Mouse (Mus musculus) embryonic facial prominence, embryonic 15.5 days (tissue): ENCODE results near the gene Wdr95. TPM values are rescaled to one million over a fixed set of nuclear protein-coding genes. Genes with fewer than 3 reads are reported as not detected.

ENCODE experiments used
- ATAC-seq: fragments of 200-750 bp; cut with Nextera tagmentation; 2 replicates; pipeline ENCODE4 v1.8.0; 2017; ENCODE audit warnings: low read depth, moderate TSS enrichment; ENCODE audit not compliant: insufficient number of reproducible peaks, low FRiP score, low TSS enrichment
- H3K27ac ChIP-seq: fragments of 300-500 bp; sonication (generic); replicated peaks from 2 replicates; pipeline ENCODE4 v1.5.1; 2015; ENCODE audit warnings: mild to moderate bottlenecking, inconsistent platforms
- H3K27me3 ChIP-seq: fragments of 300-500 bp; sonication (generic); 2 replicates; pipeline ENCODE4 v1.6.1; 2015; ENCODE audit warnings: inconsistent platforms
- H3K36me3 ChIP-seq: fragments of 300-500 bp; sonication (generic); 2 replicates; pipeline ENCODE4 v1.6.1; 2015; ENCODE audit warnings: mild to moderate bottlenecking, inconsistent platforms
- H3K4me1 ChIP-seq: fragments of 300-500 bp; sonication (generic); 2 replicates; pipeline ENCODE4 v1.6.1; 2015; ENCODE audit warnings: inconsistent platforms
- H3K4me2 ChIP-seq: fragments of 300-500 bp; sonication (generic); replicated peaks from 2 replicates; pipeline ENCODE4 v1.6.1; 2015; ENCODE audit warnings: mild to moderate bottlenecking, inconsistent platforms
- H3K4me3 ChIP-seq: fragments of 300-500 bp; sonication (generic); replicated peaks from 2 replicates; pipeline ENCODE4 v1.5.1; 2015; ENCODE audit warnings: mild to moderate bottlenecking, inconsistent platforms
- H3K9ac ChIP-seq: fragments of 300-500 bp; sonication (generic); 2 replicates; pipeline ENCODE4 v1.6.1; 2015; ENCODE audit warnings: inconsistent platforms
- H3K9me3 ChIP-seq: fragments of 300-500 bp; sonication (generic); replicated peaks from 2 replicates; pipeline ENCODE4 v1.6.1; 2016; ENCODE audit warnings: inconsistent platforms
- WGBS: fragments of 180-500 bp; shearing (Covaris S2); methylation state at CpG from one replicate; pipeline ENCODE4 v1.1.7; 2015; 5-methylcytosine and 5-hydroxymethylcytosine counted together
- polyA plus RNA-seq: library from polyadenylated mRNA; unstranded; fragments of >200 nt; fragmentation: Nextera tagmentation; extraction: Ambion mirVana; gene quantifications from 2 replicates; pipeline ENCODE4 v1.2.1, GENCODE M21; 2015

Wdr95 gene
- polyA plus RNA-seq, 1 experiment from 2014 or later: 1.5 TPM

GRCm38 (mm10) chr5:149611476-149612164, 83.1 kb downstream of the Wdr95 start:
- Histone ChIP-seq H3K9ac (no peak overlapping the region), H3K27ac (no peak overlapping the region), H3K4me2 (no peak overlapping the region), H3K9me3 (no peaks in the 10 kb centered on the region), H3K36me3 (peaks cover 9% of the 10 kb centered on the region), H3K27me3 (no peaks in the 10 kb centered on the region), H3K4me1 (peaks cover 18% of the 10 kb centered on the region), H3K4me3 (no peak overlapping the region)
- 27% methylated on average over 16 of the region's 16 CpGs for WGBS
- ATAC-seq: no peak

- peaks cover 18% of the 10 kb centered on the region for H3K4me1 ChIP-seq
- WGBS: 77% methylated on average over 3 of the region's 3 CpGs
- H3K36me3 ChIP-seq: peaks cover 15% of the 10 kb centered on the region
- no peaks in the 10 kb centered on the region for H3K9me3 ChIP-seq
- H3K4me2 ChIP-seq: no peak overlapping the region
- 0 out of 2 replicates have a peak overlapping the region, but pooled peaks have one; percentile 30 for H3K27ac ChIP-seq
- no peaks in the 10 kb centered on the region for H3K27me3 ChIP-seq
- H3K4me3 ChIP-seq: no peak overlapping the region
- no peak for ATAC-seq
- no peak overlapping the region for H3K9ac ChIP-seq
Measured at GRCm38 (mm10) chr5:149612165-149612518, 83.7 kb downstream of the Wdr95 start.

GRCm38 (mm10) chr5:149612740-149613139, 84.3 kb downstream of the Wdr95 start:
- H3K36me3 ChIP-seq: peaks cover 19% of the 10 kb centered on the region
- no peaks in the 10 kb centered on the region for H3K9me3 ChIP-seq
- no peak overlapping the region for H3K9ac ChIP-seq
- WGBS: 18% methylated on average over 10 of the region's 10 CpGs
- H3K27ac ChIP-seq: 0 out of 2 replicates have a peak overlapping the region, but pooled peaks have one; percentile 30
- H3K4me3 ChIP-seq: no peak overlapping the region
- no peak overlapping the region for H3K4me2 ChIP-seq
- ATAC-seq: peak; percentile 44; the same call in 1 of the 2 replicates
- H3K4me1 ChIP-seq: peaks cover 18% of the 10 kb centered on the region
- no peaks in the 10 kb centered on the region for H3K27me3 ChIP-seq

- Histone ChIP-seq H3K36me3 (peaks cover 52% of the 10 kb centered on the region), H3K9ac (no peak overlapping the region), H3K4me3 (no peak overlapping the region), H3K9me3 (no peaks in the 10 kb centered on the region), H3K4me2 (no peak overlapping the region), H3K27ac (no peak overlapping the region), H3K27me3 (no peaks in the 10 kb centered on the region), H3K4me1 (peaks cover 18% of the 10 kb centered on the region)
- ATAC-seq: no peak
- WGBS: 48% methylated on average over 1 of the region's 1 CpGs
Measured at GRCm38 (mm10) chr5:149616138-149616537, 87.7 kb downstream of the Wdr95 start.

- no peak for ATAC-seq
- Histone ChIP-seq H3K4me3 (no peak overlapping the region), H3K4me2 (no peak overlapping the region), H3K4me1 (peaks cover 12% of the 10 kb centered on the region), H3K9me3 (no peaks in the 10 kb centered on the region), H3K36me3 (peaks cover 59% of the 10 kb centered on the region), H3K27me3 (no peaks in the 10 kb centered on the region), H3K9ac (no peak overlapping the region), H3K27ac (no peak overlapping the region)
- 83% methylated on average over 10 of the region's 10 CpGs for WGBS
Measured at GRCm38 (mm10) chr5:149616817-149617216, 88.3 kb downstream of the Wdr95 start.

- 88% methylated on average over 6 of the region's 6 CpGs for WGBS
- Histone ChIP-seq H3K36me3 (peaks cover 69% of the 10 kb centered on the region), H3K27me3 (no peaks in the 10 kb centered on the region), H3K4me1 (peaks cover under 1% of the 10 kb centered on the region), H3K4me3 (no peak overlapping the region), H3K4me2 (no peak overlapping the region), H3K9me3 (no peaks in the 10 kb centered on the region), H3K27ac (no peak overlapping the region), H3K9ac (no peak overlapping the region)
- no peak for ATAC-seq
Measured at GRCm38 (mm10) chr5:149617776-149618425, 89.4 kb downstream of the Wdr95 start.

GRCm38 (mm10) chr5:149622152-149622551, 93.7 kb downstream of the Wdr95 start:
- Histone ChIP-seq H3K36me3 (peaks cover 90% of the 10 kb centered on the region), H3K4me1 (no peaks in the 10 kb centered on the region), H3K27ac (no peak overlapping the region), H3K27me3 (no peaks in the 10 kb centered on the region), H3K9me3 (no peaks in the 10 kb centered on the region), H3K4me2 (no peak overlapping the region), H3K9ac (no peak overlapping the region), H3K4me3 (no peak overlapping the region)
- no peak for ATAC-seq
- whole genome bisulfite sequencing: 74% methylated on average over 7 of the region's 7 CpGs

- WGBS: 67% methylated on average over 6 of the region's 6 CpGs
- no peak for ATAC-seq
- no peak overlapping the region for H3K4me2 ChIP-seq
- H3K9ac ChIP-seq: no peak overlapping the region
- H3K4me1 ChIP-seq: no peaks in the 10 kb centered on the region
- peaks cover 91% of the 10 kb centered on the region for H3K36me3 ChIP-seq
- H3K9me3 ChIP-seq: no peaks in the 10 kb centered on the region
- no peak overlapping the region for H3K27ac ChIP-seq
- H3K4me3 ChIP-seq: no peak overlapping the region
- H3K27me3 ChIP-seq: no peaks in the 10 kb centered on the region
Measured at GRCm38 (mm10) chr5:149622644-149623043, 94.2 kb downstream of the Wdr95 start.

GRCm38 (mm10) chr5:149623815-149624675, 95.6 kb downstream of the Wdr95 start:
- Histone ChIP-seq H3K9me3 (no peaks in the 10 kb centered on the region), H3K27me3 (no peaks in the 10 kb centered on the region), H3K4me1 (no peaks in the 10 kb centered on the region), H3K4me2 (no peak overlapping the region), H3K36me3 (peaks cover 89% of the 10 kb centered on the region), H3K4me3 (no peak overlapping the region), H3K27ac (no peak overlapping the region), H3K9ac (no peak overlapping the region)
- WGBS: 79% methylated on average over 8 of the region's 8 CpGs
- no peak for ATAC-seq

GRCm38 (mm10) chr5:149625547-149625946, 97.1 kb downstream of the Wdr95 start:
- no peaks in the 10 kb centered on the region for H3K9me3 ChIP-seq
- H3K27me3 ChIP-seq: no peaks in the 10 kb centered on the region
- no peak overlapping the region for H3K4me3 ChIP-seq
- 86% methylated on average over 3 of the region's 3 CpGs for WGBS
- no peak for ATAC-seq
- no peaks in the 10 kb centered on the region for H3K4me1 ChIP-seq
- H3K36me3 ChIP-seq: peaks cover 89% of the 10 kb centered on the region
- no peak overlapping the region for H3K4me2 ChIP-seq
- no peak overlapping the region for H3K27ac ChIP-seq
- H3K9ac ChIP-seq: no peak overlapping the region

GRCm38 (mm10) chr5:149634409-149635035, 106.0 kb downstream of the Wdr95 start:
- ATAC-seq: no peak
- 58% methylated on average over 11 of the region's 11 CpGs for WGBS

More at GRCm38 (mm10) chr5:149634409-149635035, 106.0 kb downstream of the Wdr95 start:
- peaks cover 18% of the 10 kb centered on the region for H3K4me1 ChIP-seq
- peak overlapping the region; percentile 88 for H3K4me2 ChIP-seq
- no peaks in the 10 kb centered on the region for H3K9me3 ChIP-seq
- peak overlapping the region; percentile 65; the same call in 1 of the 2 replicates for H3K9ac ChIP-seq
- H3K27me3 ChIP-seq: no peaks in the 10 kb centered on the region
- H3K36me3 ChIP-seq: peaks cover 40% of the 10 kb centered on the region
- peak overlapping the region; percentile 79 for H3K4me3 ChIP-seq
- H3K27ac ChIP-seq: no peak overlapping the region
